Mouse (Mus musculus) urinary bladder, adult 18-20 months (tissue): ENCODE results near the gene Xpnpep1.

Experiments used
- DNase-seq, 2 experiments: peaks; one replicate each; pipeline ENCODE4 v3.0.0; 2022; ENCODE audit warnings: low spot score in 2 of 2, mixed read lengths in 2 of 2

Gene Xpnpep1

GRCm38 (mm10) chr19:53066531-53066930 lies 26.5 kb upstream of the Xpnpep1 start:
- no peak for DNase-seq

DNA sequence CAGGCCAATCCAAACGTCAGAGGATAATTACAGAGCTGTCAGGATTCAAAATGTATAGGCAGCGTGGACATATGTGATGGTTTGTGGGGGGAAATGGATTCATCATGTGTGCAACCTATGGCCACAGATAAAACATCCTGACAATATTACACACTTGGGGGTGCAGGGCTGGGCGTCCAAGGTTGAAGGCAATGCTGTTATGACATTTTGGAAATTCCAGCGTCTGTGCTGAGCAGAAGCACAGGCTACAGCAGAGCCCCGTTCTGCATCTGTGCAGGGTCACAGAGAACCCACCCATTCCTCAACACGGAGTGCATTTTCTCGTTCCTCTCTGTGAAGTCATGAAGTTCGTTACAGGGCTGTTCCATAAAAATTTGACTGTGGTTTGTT lies 25.0 kb upstream of the Xpnpep1 start:
- no peak for DNase-seq

GRCm38 (mm10) chr19:53064292-53064971 lies 24.4 kb upstream of the Xpnpep1 start:
- DNase-seq, result no peak

DNA sequence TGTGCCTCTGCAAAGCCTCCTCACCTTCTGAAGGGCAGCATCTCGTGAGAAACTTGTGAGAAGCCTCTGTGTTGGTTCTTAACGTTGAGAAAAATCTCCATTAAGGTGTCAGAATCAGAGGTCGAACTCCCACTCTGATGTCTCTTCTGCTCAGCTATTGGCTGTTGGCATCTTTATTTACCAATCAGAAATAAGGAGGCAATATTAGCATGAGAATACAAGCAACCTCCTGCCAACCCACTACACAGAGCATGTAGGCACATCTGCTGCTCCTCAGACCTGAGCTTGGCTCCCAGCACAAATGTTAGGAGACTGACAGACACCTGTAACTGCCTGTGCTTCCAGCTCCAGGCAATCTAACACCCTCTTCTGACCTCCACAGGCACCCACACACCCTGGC lies 22.0 kb upstream of the Xpnpep1 start:
- no peak for DNase-seq

GRCm38 (mm10) chr19:53059344-53060111 lies 19.5 kb upstream of the Xpnpep1 start:
- DNase-seq, result no peak

DNA sequence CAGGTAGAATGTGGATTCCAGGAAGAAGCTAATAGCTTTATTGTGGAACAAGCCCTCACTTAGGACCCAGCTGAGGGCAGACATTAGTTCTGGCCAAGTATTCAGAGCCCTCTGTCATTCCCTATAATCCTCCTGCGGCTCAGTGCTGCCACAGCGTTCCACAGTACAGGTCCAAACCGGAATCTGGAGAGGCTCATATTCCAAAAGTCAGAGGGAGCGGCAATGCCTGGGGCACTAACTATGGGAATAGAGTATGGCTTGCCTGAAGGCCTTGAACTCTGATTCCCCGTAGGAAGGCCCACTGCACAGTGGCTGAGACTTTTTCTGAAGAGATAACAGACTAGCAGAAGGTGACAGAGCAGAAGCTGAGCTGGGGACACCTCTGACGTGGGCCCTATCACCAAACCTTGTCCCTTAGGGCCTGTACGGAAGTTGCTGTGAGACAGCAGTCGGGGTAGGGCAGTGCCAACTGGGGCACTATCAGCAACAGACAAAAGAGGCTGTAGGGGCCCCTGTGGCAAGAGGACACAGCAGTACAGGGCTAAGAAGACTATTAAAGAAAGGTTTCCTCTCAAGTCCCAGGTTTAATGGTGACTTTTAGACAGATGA lies 18.8 kb upstream of the Xpnpep1 start:
- DNase-seq, result no peak

DNA sequence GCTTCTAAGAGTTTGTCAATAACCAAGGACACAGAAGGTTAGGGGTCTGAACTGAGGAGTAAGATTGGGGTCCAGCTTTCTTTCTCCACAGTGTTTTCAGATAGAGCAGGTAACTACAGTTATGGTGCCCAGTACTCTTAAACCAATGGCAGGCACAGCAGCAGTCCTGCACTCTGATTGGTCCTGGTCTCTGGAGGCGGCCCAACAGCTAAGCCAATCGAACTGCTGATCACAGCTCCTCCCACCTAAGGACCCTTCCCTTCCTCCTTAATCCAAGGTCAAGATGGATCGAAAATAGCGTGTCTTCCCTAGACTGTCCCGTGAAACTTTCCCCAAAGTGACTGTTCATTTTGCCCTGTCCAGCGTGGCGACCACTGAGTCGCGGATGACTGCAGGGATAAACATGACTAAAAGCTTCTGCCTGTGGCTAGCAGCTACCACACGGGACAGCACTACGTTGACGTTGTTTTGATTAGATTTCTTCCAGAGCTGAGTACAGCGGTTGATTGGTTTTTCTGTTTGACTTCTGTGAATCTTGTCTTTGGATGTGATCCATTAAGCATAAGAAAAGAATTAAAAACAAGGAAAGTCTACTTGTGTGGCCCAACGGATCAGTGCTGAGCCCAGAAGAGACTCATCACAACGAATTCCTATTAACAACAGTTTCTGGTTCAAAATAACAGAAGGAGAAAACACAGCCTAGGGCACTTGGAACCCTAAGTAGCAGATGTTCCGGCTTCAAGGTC lies 18.1 kb upstream of the Xpnpep1 start:
- no peak for DNase-seq

GRCm38 (mm10) chr19:53053355-53053754 lies 13.3 kb upstream of the Xpnpep1 start:
- DNase-seq, result no peak

- DNase-seq, result no peak
Observed at GRCm38 (mm10) chr19:53052031-53052670, 12.1 kb upstream of the Xpnpep1 start.

DNA sequence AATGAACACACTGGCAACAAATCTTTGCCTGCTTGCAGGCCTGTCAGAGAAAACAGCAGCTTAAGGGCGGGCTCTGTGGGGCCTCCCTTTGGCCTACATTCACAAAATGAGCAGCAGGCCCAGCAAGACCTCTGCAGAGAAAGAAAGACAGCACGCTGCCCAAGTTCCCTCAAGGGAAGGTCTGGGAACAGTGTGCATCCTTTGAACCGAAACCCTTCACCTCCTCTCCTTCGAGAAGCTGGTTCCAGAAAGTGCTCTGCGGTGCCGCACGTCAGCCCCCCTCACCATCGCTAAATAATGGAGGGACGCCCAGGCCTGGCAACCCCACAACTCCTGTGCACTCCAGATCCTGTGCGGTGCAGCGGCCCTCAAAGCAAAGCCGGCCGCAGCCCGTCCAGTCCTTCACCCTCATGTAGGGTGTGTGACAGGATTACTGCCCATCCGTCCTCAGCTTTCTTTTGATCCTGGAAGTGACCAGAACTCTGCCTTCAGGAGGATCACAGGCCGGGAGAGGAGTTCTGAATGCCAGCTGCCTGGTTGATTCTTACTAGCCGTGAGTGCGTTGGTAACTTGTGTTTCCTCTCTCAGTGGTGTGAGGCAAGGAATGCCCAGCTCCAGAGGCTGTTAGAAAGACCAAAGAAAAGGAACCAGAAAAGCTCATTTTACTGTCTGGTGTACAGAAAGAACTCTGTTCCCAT lies 11.4 kb upstream of the Xpnpep1 start:
- no peak for DNase-seq

- no peak for DNase-seq
Observed at GRCm38 (mm10) chr19:53050100-53050499, 10.1 kb upstream of the Xpnpep1 start.

- peak in 1 of 2 experiments; percentile 42 for DNase-seq
Observed at GRCm38 (mm10) chr19:53047208-53047607, 7.2 kb upstream of the Xpnpep1 start.

GRCm38 (mm10) chr19:53043423-53044125 lies 3.6 kb upstream of the Xpnpep1 start:
- DNase-seq, result no peak

DNA sequence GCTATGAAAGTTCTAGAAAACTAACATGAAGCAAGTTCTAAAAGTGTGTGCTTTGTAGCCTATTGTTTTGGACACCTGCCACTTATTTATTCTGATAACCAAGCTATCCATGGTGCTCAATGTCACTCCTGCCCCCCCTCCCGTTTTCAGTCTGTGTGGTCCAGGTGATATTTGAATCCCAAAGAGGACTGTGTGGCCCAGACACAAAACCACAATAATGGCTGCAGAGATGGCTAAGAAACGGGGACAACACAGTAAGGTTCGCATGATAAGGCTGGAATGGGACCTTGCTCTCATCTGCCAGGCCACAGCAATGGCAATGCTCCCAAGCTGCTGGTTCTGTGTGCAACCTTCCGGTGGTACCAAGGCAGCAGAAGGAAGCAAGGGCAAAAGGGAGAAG lies 1.6 kb upstream of the Xpnpep1 start:
- no peak for DNase-seq

DNA sequence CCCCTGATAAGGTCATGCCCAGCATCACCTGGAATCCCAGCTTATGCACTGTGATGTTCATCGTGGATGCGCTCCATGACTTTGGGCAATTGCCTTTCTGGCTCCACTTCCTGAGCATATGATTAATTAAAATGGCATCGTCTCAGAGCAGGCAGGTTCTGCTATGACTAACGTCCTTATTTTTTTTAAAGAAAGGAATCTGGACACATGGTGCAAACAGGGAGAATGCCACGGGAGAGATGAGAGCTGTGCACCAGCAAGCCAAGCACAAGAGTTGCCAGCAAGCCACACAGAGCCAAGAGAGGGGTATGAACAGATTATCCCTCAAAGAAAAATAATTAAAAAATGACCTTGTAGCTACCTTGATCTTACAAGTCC lies 1.1 kb upstream of the Xpnpep1 start:
- no peak for DNase-seq

GRCm38 (mm10) chr19:53039090-53039489 lies 924 bp downstream of the Xpnpep1 start:
- DNase-seq, result no peak

DNA sequence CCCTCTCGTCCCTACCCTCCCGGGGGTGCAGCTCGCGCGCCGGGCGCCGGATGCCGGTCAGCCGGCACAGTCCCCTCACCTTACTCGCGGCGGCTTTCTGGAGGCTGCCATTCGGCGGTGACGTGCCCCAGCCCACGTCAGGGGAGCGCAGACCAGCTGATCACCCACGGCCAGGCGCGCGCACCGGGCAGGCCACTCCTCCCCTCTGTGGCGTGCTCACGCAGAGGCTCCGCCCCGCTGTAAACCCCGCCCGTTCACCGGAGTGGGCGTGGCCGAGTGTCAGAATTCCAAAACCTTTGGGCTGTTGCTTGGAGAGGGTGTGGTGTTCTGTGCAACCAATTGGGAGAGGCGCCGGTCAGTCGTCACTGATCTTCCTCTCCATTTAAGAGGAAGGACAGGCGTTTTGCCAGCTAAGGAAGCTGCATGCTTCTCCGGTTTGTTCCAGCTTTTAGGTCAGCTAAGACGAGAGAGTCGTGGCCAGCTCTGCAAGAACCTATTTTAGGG lies 1.5 kb downstream of the Xpnpep1 start:
- DNase-seq, result peak; percentile 99

GRCm38 (mm10) chr19:53037925-53038419 lies 2.0 kb downstream of the Xpnpep1 start:
- no peak for DNase-seq

GRCm38 (mm10) chr19:53033159-53033943 lies 6.7 kb downstream of the Xpnpep1 start:
- DNase-seq, result no peak
